Mouse (Mus musculus) limb, embryonic 14.5 days (tissue): ENCODE measurements around the gene Espnl. TPM values are rescaled to one million over a fixed set of nuclear protein-coding genes. Genes with fewer than 3 reads are reported as not detected.

Experiments used
- ATAC-seq: fragments of 200-750 bp; cut with Nextera tagmentation; 2 replicates; pipeline ENCODE4 v1.8.0; 2017; ENCODE audit warnings: low read depth, moderate number of reproducible peaks, moderate TSS enrichment; ENCODE audit not compliant: low FRiP score
- DNase-seq: peaks from one replicate; pipeline ENCODE4 v3.0.0-alpha.2; 2015; ENCODE audit warnings: low spot score
- H3K27ac ChIP-seq: fragments of 300-500 bp; sonication (generic); replicated peaks from 2 replicates; pipeline ENCODE4 v1.5.1; 2014; ENCODE audit warnings: low read depth, mild to moderate bottlenecking, low read length, moderate library complexity, mixed read lengths
- H3K27me3 ChIP-seq: fragments of 300-500 bp; sonication (generic); 2 replicates; pipeline ENCODE4 v1.6.1; 2014; ENCODE audit warnings: low read length, mixed read lengths; ENCODE audit not compliant: control insufficient read depth, insufficient read depth
- H3K36me3 ChIP-seq: fragments of 300-500 bp; sonication (generic); 2 replicates; pipeline ENCODE4 v1.6.1; 2014; ENCODE audit warnings: mild to moderate bottlenecking, low read length, moderate library complexity, mixed read lengths; ENCODE audit not compliant: control insufficient read depth, insufficient read depth
- H3K4me1 ChIP-seq: fragments of 300-500 bp; sonication (generic); 2 replicates; pipeline ENCODE4 v1.6.1; 2014; ENCODE audit warnings: antibody characterized with exemption, low read length, mixed read lengths; ENCODE audit not compliant: control insufficient read depth, insufficient read depth
- H3K4me2 ChIP-seq: fragments of 300-500 bp; sonication (generic); replicated peaks from 2 replicates; pipeline ENCODE4 v1.6.1; 2014; ENCODE audit warnings: low read depth, mild to moderate bottlenecking, low read length, moderate library complexity; ENCODE audit not compliant: severe bottlenecking
- H3K4me3 ChIP-seq: fragments of 300-500 bp; sonication (generic); replicated peaks from 2 replicates; pipeline ENCODE4 v1.5.1; 2014; ENCODE audit warnings: low read length
- H3K9ac ChIP-seq: fragments of 300-500 bp; sonication (generic); 2 replicates; pipeline ENCODE4 v1.6.1; 2014; ENCODE audit warnings: mild to moderate bottlenecking, low read depth, low read length, moderate library complexity; ENCODE audit not compliant: severe bottlenecking
- H3K9me3 ChIP-seq: fragments of 300-500 bp; sonication (generic); 2 replicates; pipeline ENCODE4 v1.6.1; 2016; ENCODE audit warnings: low read length; ENCODE audit not compliant: control insufficient read depth
- POLR2A ChIP-seq: fragments of 200-500 bp; IDR thresholded peaks from 2 replicates; pipeline ENCODE4 v1.8.0; 2012; ENCODE audit warnings: inconsistent platforms, mild to moderate bottlenecking, moderate library complexity, borderline replicate concordance; ENCODE audit not compliant: insufficient read depth, insufficient read length; ENCODE audit errors: extremely low read depth
- WGBS: fragments of 180-500 bp; shearing (Covaris S2); extraction: QIAGEN DNeasy Blood & Tissue Kit; methylation state at CpG from one replicate; pipeline ENCODE4 v1.1.7; 2014; 5-methylcytosine and 5-hydroxymethylcytosine counted together
- polyA plus RNA-seq, 2 experiments: library from polyadenylated mRNA; depleted of rRNA in 1 of 2; stranded (reverse) in 1 of 2; unstranded in 1 of 2; fragments of >200 nt; fragmentation: Nextera tagmentation in 1 of 2; extraction: Ambion mirVana in 1 of 2; gene quantifications; 2 replicates each; pipeline versions ENCODE4 v1.2.1 to v1.2.3; 2012 to 2014

Gene Espnl
- polyA plus RNA-seq, 2 experiments = 0.08 to 0.10 TPM

DNA sequence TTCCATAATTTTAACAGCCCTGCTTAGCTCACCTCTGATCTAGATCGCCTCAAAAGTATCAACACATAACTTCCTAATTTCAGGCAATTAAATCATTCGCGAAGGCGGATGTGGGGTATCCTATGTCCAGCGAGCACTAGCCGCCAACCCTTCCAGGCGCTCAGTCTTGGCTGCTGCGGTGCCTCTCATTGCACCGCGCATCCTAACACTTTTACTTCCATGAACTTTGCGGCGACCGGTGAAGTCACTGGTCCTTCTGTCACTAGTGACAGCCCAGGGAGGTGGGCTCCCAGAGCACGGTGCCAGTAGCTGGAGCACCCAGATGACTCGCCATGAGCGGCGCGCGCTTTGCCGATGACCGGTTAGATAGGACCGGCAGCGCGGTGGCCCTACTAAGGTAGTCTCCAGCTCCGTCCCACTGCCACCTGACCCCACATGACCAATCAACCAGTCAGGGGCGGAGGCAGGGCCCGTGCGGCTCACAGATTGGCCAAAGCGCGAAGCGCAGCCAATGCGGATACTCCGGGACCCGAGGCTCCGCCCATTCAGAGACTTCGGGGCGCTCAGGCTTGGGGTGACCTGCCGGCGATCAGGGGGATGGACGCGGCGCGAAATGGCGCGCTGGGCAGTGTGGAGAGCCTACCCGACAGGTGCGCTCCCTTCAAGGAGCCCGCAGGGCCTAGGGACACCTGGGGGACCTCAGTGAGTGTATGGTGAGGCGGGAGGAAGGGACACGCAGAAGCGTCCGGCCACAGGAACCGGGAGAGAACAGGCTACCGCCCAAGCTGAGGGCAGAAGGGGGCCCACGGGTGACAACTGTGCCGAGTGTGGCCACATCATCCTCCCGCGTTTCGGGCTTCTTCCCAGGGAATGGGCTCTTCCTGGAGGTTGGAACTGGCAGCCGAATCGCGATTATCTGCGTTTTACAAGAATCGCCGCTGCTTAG is 23.8 kb upstream of the Espnl start, which contains the start of gene Scly:
Gene Scly, plus strand, starts transcription at position 540 of the 946 bp plus-strand sequence.
- Histone ChIP-seq H3K4me2 (peak within 1 kb of the TSS; percentile 71), H3K27me3 (no peaks in the 10 kb centered on the region), H3K36me3 (peaks cover 5% of the 10 kb centered on the region; the same call in 1 of the 2 replicates), H3K9ac (peak within 1 kb of the TSS; percentile 63), H3K27ac (no peak within 1 kb of the TSS), H3K4me1 (0 out of 2 replicates have a peak, but pooled peaks cover 5% of the 10 kb centered on the region), H3K4me3 (peak within 1 kb of the TSS; percentile 64), H3K9me3 (no peaks in the 10 kb centered on the region)
- TF ChIP-seq POLR2A = peak; percentile 53; the same call in 1 of the 2 replicates
- 0% methylated on average over 52 of the region's 65 CpGs for WGBS
- ATAC-seq (peak; percentile 98), DNase-seq (peak; percentile 91)

GRCm38 (mm10) chr1:91299026-91299706 is 22.7 kb upstream of the Espnl start:
- WGBS = 78% methylated on average over 13 of the region's 13 CpGs
- H3K9ac ChIP-seq = peak overlapping the region; percentile 63; the same call in 1 of the 2 replicates
- no peak overlapping the region for H3K27ac ChIP-seq
- no peaks in the 10 kb centered on the region for H3K27me3 ChIP-seq
- H3K4me2 ChIP-seq = peak overlapping the region; percentile 71
- ATAC-seq (no peak), DNase-seq (no peak)
- H3K9me3 ChIP-seq = no peaks in the 10 kb centered on the region
- H3K36me3 ChIP-seq = peaks cover 5% of the 10 kb centered on the region; the same call in 1 of the 2 replicates
- 0 out of 2 replicates have a peak, but pooled peaks cover 5% of the 10 kb centered on the region for H3K4me1 ChIP-seq
- peak overlapping the region; percentile 64 for H3K4me3 ChIP-seq
- TF ChIP-seq POLR2A = no peak

DNA sequence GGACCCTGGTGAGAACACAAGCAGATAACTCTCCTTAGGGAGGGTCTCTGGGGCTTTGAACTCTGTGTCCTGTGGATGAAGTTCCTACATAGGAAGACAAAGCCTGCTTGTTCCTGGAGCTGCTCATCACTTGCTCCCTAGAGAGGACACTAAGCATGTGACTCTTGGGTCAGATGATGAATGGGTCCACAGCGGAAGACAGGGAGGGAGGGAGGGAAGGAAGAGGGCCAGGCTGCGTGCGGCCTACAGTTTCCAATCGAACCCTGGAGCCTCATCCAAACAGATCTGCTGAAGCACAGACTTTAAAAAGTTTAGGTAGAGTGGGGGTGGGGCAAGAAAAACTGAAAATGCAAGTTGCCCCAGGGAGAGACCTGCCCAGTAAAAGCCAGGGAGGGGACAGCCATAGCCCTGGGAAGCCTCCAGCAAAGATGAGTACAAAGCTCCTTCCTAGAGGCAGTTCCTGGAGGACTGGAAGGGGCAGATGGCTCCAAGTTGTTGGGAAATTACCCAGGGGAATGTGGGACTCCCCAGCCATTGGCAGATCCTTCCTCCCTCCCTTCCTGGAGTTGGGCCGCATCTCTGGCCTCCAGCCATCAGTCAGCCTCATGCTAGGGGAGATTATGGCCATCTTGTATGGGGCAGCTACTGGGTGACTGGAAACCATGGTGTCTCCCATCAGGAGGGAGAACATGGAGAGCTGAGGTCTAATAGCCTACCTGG is 22.0 kb upstream of the Espnl start:
- Histone ChIP-seq H3K36me3 (peaks cover 5% of the 10 kb centered on the region; the same call in 1 of the 2 replicates), H3K27me3 (no peaks in the 10 kb centered on the region), H3K27ac (no peak overlapping the region), H3K4me2 (no peak overlapping the region), H3K9ac (no peak overlapping the region), H3K4me1 (0 out of 2 replicates have a peak, but pooled peaks cover 5% of the 10 kb centered on the region), H3K4me3 (no peak overlapping the region), H3K9me3 (no peaks in the 10 kb centered on the region)
- 92% methylated on average over 5 of the region's 5 CpGs for WGBS
- ATAC-seq (no peak), DNase-seq (no peak)
- TF ChIP-seq POLR2A = no peak

DNA sequence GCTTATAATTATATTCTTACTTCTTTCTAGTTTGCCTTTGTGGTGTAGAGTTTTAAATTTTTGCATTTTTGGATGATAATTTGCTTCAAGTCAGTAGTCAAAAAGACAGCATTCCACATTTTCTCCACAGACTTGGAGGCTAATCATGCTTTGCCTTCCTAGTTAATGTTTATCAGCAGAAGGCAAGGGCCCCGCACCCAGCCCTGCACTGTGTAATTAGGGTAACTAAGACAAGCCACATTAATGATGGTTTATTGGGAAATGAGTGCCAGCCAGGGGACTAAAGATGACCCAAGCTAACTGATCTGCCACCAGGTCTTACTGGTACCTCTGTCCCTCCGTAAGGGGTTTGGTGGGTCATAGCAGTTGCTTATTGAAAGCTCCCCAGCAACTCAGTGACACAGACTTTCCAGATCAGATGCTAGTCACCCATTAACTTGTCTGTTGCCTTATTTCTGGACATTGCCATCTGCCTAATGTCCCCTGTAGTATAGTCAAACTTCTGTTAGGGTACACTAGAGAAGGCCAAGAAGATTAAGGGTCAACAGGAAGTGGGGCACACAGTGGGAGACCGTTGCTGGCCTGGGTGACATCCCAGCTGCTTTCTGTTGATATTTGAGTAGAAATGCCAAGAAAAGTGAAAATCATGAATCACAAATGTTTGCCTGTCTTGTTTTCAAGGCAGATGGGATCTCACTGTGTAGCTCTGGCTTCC is 20.5 kb upstream of the Espnl start:
- Histone ChIP-seq H3K9ac (no peak overlapping the region), H3K4me1 (0 out of 2 replicates have a peak, but pooled peaks cover 5% of the 10 kb centered on the region), H3K4me2 (no peak overlapping the region), H3K36me3 (peaks cover 14% of the 10 kb centered on the region), H3K9me3 (no peaks in the 10 kb centered on the region), H3K4me3 (no peak overlapping the region), H3K27ac (no peak overlapping the region), H3K27me3 (no peaks in the 10 kb centered on the region)
- TF ChIP-seq POLR2A = no peak
- DNase-seq (no peak), ATAC-seq (no peak)
- WGBS = 75% methylated on average over 3 of the region's 3 CpGs
